Mouse (Mus musculus): ENCODE results near the gene Fgfr4. TPM values are rescaled to one million over a fixed set of nuclear protein-coding genes. Genes with fewer than 3 reads are reported as not detected.

Gene Fgfr4
- 0.98 and 1.1 TPM in 2 replicates for polyA plus RNA-seq (2015; fragmentation: Nextera tagmentation; extraction: Ambion mirVana)

DNA sequence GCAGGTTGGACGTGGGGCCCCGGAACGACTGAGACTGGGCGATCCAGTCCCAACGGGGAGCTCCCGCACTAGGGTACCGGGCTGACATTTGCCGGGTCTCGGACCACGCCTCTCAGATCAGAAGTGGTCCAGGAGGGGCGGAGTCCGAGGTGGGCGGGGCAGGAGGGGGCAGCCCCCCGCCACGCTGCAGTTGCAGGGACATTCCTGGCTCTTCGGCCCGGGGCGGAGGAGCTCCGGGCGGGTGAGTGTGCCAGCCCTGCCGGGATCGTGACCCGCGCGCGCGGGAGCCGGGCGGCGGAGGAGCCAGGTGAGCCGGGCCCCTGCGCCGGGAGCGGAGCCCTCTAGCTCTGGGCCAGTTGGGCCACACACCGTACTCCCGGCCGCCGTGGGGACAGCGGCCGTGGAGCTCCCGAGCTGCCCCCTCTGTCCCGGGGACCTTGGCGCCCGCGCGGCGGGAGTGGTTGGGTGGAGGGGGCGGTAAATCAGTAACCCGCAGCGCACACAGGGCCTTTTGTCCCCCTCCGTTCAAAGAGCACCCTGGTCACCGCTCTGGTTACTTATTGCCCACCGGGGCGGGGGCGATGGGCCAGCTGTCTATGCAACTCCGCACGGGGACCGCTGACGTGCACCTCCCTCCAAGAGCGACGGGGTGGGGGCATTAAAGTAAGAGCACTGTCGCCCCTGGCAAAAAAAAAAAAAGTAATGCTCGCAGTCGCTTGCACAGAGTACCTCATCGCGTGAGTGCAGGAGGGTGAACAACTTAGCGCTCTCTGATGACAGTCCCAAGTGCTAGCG is at the start of gene Fgfr4:
Fgfr4 (plus strand) TSS at position 20 of the 795 bp plus-strand sequence.
- Histone ChIP-seq H3K36me3 (no peaks in the 10 kb centered on the region), H3K27me3 (replicated peaks) (peaks cover 59% of the 10 kb centered on the region), H3K9me3 (no peaks in the 10 kb centered on the region), H3K4me1 (peaks cover 11% of the 10 kb centered on the region), H3K4me2 (peak within 1 kb of the TSS; percentile 92), H3K9ac (peak within 1 kb of the TSS; percentile 77), H3K4me3 (peak within 1 kb of the TSS; percentile 62), H3K27ac (replicated peaks) (no peak within 1 kb of the TSS)
- peak; percentile 44; the same call in 1 of the 2 replicates for ATAC-seq (ENCODE audit: extremely low read depth, insufficient number of reproducible peaks, low FRiP score, low TSS enrichment)
- 1% methylated on average over 68 of the region's 68 CpGs for WGBS

- 52% methylated on average over 2 of the region's 2 CpGs for WGBS
- no peak for ATAC-seq (ENCODE audit: extremely low read depth, insufficient number of reproducible peaks, low FRiP score, low TSS enrichment)
- H3K9ac ChIP-seq, result no peak overlapping the region
- no peak overlapping the region for H3K27ac ChIP-seq (replicated peaks)
- no peaks in the 10 kb centered on the region for H3K27me3 ChIP-seq (replicated peaks)
- H3K4me1 ChIP-seq, result peaks cover 34% of the 10 kb centered on the region
- H3K36me3 ChIP-seq, result peaks cover 8% of the 10 kb centered on the region
- no peak overlapping the region for H3K4me3 ChIP-seq
- no peaks in the 10 kb centered on the region for H3K9me3 ChIP-seq
- no peak overlapping the region for H3K4me2 ChIP-seq
Observed at GRCm38 (mm10) chr13:55103351-55103750, 49.1 kb upstream of the Fgfr4 start.

- Histone ChIP-seq H3K4me1 (peaks cover 28% of the 10 kb centered on the region), H3K36me3 (peaks cover 22% of the 10 kb centered on the region), H3K4me3 (peak within 1 kb of the TSS; percentile 82), H3K27me3 (replicated peaks) (no peaks in the 10 kb centered on the region), H3K9me3 (no peaks in the 10 kb centered on the region), H3K27ac (replicated peaks) (peak within 1 kb of the TSS; percentile 91), H3K4me2 (peak within 1 kb of the TSS; percentile 89), H3K9ac (peak within 1 kb of the TSS; percentile 89)
- under 1% methylated on average over 66 of the region's 66 CpGs for WGBS
- ATAC-seq (ENCODE audit: extremely low read depth, insufficient number of reproducible peaks, low FRiP score, low TSS enrichment), result peak; percentile 93
Observed at GRCm38 (mm10) chr13:55105045-55105952, 47.1 kb upstream of the Fgfr4 start, which contains the start of gene Zfp346. TSS of gene Zfp346 (plus strand) at chr13:55105311.

GRCm38 (mm10) chr13:55105953-55106691 is 46.3 kb upstream of the Fgfr4 start:
- Histone ChIP-seq H3K4me2 (peak overlapping the region; percentile 89), H3K4me1 (peaks cover 28% of the 10 kb centered on the region), H3K27ac (replicated peaks) (peak overlapping the region; percentile 91), H3K36me3 (peaks cover 24% of the 10 kb centered on the region), H3K9me3 (no peaks in the 10 kb centered on the region), H3K9ac (peak overlapping the region; percentile 89), H3K4me3 (peak overlapping the region; percentile 82), H3K27me3 (replicated peaks) (no peaks in the 10 kb centered on the region)
- 17% methylated on average over 8 of the region's 8 CpGs for WGBS
- no peak for ATAC-seq (ENCODE audit: extremely low read depth, insufficient number of reproducible peaks, low FRiP score, low TSS enrichment)

GRCm38 (mm10) chr13:55107116-55107515 is 45.3 kb upstream of the Fgfr4 start:
- Histone ChIP-seq H3K4me1 (peaks cover 28% of the 10 kb centered on the region), H3K27ac (replicated peaks) (peak overlapping the region; percentile 89), H3K4me2 (peak overlapping the region; percentile 89), H3K9me3 (no peaks in the 10 kb centered on the region), H3K4me3 (0 out of 2 replicates have a peak overlapping the region, but pooled peaks have one; percentile 82), H3K27me3 (replicated peaks) (no peaks in the 10 kb centered on the region), H3K9ac (peak overlapping the region; percentile 47; the same call in 1 of the 2 replicates), H3K36me3 (peaks cover 30% of the 10 kb centered on the region)
- no peak for ATAC-seq (ENCODE audit: extremely low read depth, insufficient number of reproducible peaks, low FRiP score, low TSS enrichment)
- WGBS, result 72% methylated on average over 4 of the region's 4 CpGs

DNA sequence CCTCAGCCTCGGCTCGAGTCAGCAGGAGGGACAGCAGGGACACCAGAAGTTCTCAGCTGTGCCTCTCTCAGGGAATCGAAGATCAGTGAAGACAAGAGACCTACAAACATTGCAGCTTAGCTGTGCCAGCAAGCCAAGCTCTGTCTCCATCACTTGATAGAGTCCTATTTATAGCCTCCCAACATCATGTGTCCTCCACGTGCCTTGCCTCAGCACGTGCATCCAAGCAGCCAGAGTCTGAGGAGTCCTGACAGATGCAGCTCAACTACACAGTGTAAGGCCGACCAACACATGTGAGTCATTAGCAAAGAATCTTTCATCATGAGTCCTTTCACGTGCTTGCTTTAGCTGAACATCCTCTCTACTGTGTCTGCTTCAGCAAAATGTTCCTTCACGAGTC is 44.7 kb upstream of the Fgfr4 start:
- H3K27ac ChIP-seq (replicated peaks), result peak overlapping the region; percentile 89
- 38% methylated on average over 8 of the region's 8 CpGs for whole genome bisulfite sequencing
- no peak overlapping the region for H3K4me3 ChIP-seq
- peak overlapping the region; percentile 89 for H3K4me2 ChIP-seq
- no peak overlapping the region for H3K9ac ChIP-seq
- ATAC-seq (ENCODE audit: extremely low read depth, insufficient number of reproducible peaks, low FRiP score, low TSS enrichment), result no peak; the same call in 1 of the 2 replicates
- no peaks in the 10 kb centered on the region for H3K27me3 ChIP-seq (replicated peaks)
- H3K4me1 ChIP-seq, result peaks cover 28% of the 10 kb centered on the region
- no peaks in the 10 kb centered on the region for H3K9me3 ChIP-seq
- peaks cover 33% of the 10 kb centered on the region for H3K36me3 ChIP-seq

DNA sequence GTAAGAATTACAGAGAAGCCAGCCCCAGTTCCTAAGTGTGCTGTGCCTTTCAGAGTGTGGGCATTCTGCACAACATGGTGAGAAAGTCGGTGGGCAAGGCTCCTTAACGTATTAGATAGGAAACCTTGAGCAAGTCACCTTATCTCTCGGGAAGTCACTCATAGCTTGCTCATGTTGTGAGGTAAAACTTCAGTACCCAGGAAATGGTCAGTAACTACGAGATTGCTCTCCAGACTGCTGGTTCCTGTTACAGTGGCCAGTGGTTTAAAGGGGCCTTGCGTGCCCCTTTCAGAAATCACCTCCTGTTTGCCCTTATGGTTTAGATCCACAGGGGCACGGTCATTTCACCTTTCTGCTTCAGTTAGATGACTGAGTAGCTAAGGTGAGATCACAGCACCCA is 38.1 kb upstream of the Fgfr4 start:
- Histone ChIP-seq H3K4me3 (no peak overlapping the region), H3K4me2 (no peak overlapping the region), H3K4me1 (no peaks in the 10 kb centered on the region), H3K9me3 (no peaks in the 10 kb centered on the region), H3K27ac (replicated peaks) (no peak overlapping the region), H3K9ac (no peak overlapping the region), H3K36me3 (peaks cover 81% of the 10 kb centered on the region), H3K27me3 (replicated peaks) (no peaks in the 10 kb centered on the region)
- 59% methylated on average over 6 of the region's 6 CpGs for WGBS
- no peak for ATAC-seq (ENCODE audit: extremely low read depth, insufficient number of reproducible peaks, low FRiP score, low TSS enrichment)

GRCm38 (mm10) chr13:55124903-55125302 is 27.5 kb upstream of the Fgfr4 start:
- 81% methylated on average over 6 of the region's 6 CpGs for WGBS
- Histone ChIP-seq H3K9me3 (no peaks in the 10 kb centered on the region), H3K4me3 (no peak overlapping the region), H3K27ac (replicated peaks) (no peak overlapping the region), H3K9ac (no peak overlapping the region), H3K36me3 (peaks cover 88% of the 10 kb centered on the region), H3K4me1 (no peaks in the 10 kb centered on the region), H3K27me3 (replicated peaks) (no peaks in the 10 kb centered on the region), H3K4me2 (no peak overlapping the region)
- ATAC-seq (ENCODE audit: extremely low read depth, insufficient number of reproducible peaks, low FRiP score, low TSS enrichment), result no peak

GRCm38 (mm10) chr13:55133448-55133847 is 19.0 kb upstream of the Fgfr4 start, which contains the start of gene Gm17617:
TSS of gene Gm17617 (minus strand) at chr13:55133548.
- H3K4me1 ChIP-seq, result peaks cover 9% of the 10 kb centered on the region; the same call in 1 of the 2 replicates
- WGBS, result 94% methylated on average over 2 of the region's 2 CpGs
- no peaks in the 10 kb centered on the region for H3K27me3 ChIP-seq (replicated peaks)
- ATAC-seq (ENCODE audit: extremely low read depth, insufficient number of reproducible peaks, low FRiP score, low TSS enrichment), result no peak
- H3K4me2 ChIP-seq, result no peak within 1 kb of the TSS
- peaks cover 59% of the 10 kb centered on the region for H3K36me3 ChIP-seq
- H3K9ac ChIP-seq, result no peak within 1 kb of the TSS
- H3K27ac ChIP-seq (replicated peaks), result no peak within 1 kb of the TSS
- no peaks in the 10 kb centered on the region for H3K9me3 ChIP-seq
- no peak within 1 kb of the TSS for H3K4me3 ChIP-seq

GRCm38 (mm10) chr13:55135382-55135781 is 17.1 kb upstream of the Fgfr4 start:
- WGBS, result 8% methylated on average over 5 of the region's 5 CpGs
- ATAC-seq (ENCODE audit: extremely low read depth, insufficient number of reproducible peaks, low FRiP score, low TSS enrichment), result no peak

More at GRCm38 (mm10) chr13:55135382-55135781, 17.1 kb upstream of the Fgfr4 start:
- Histone ChIP-seq H3K4me2 (no peak overlapping the region), H3K4me1 (peaks cover 9% of the 10 kb centered on the region; the same call in 1 of the 2 replicates), H3K36me3 (peaks cover 41% of the 10 kb centered on the region), H3K27me3 (replicated peaks) (no peaks in the 10 kb centered on the region), H3K4me3 (no peak overlapping the region), H3K9me3 (no peaks in the 10 kb centered on the region), H3K9ac (no peak overlapping the region), H3K27ac (replicated peaks) (no peak overlapping the region)
